Mouse (Mus musculus) bone marrow, adult 2 months (tissue): Measurements from ENCODE around the gene Cdiptos. TPM values are rescaled to one million over a fixed set of nuclear protein-coding genes. Genes with fewer than 3 reads are reported as not detected.

ENCODE experiments used
- H3K27ac ChIP-seq: fragments of 200-500 bp; 2 replicates; pipeline ENCODE4 v1.5.1; 2012; ENCODE audit warnings: low read depth, mild to moderate bottlenecking, control low read depth, inconsistent platforms, low read length; ENCODE audit not compliant: control insufficient read depth, poor library complexity, insufficient read depth
- H3K4me1 ChIP-seq: fragments of 200-500 bp; 2 replicates; pipeline ENCODE4 v1.6.1; 2011; ENCODE audit warnings: low read length; ENCODE audit not compliant: control insufficient read depth, insufficient read depth
- H3K4me3 ChIP-seq: fragments of 200-500 bp; replicated peaks from 2 replicates; pipeline ENCODE3; 2011; ENCODE audit warnings: mild to moderate bottlenecking, low read depth, low read length, control low read depth; ENCODE audit not compliant: control insufficient read depth
- CTCF ChIP-seq: fragments of 200-500 bp; IDR thresholded peaks from 2 replicates; pipeline ENCODE4 v1.5.1; 2011; ENCODE audit warnings: low read length, control low read depth; ENCODE audit not compliant: control insufficient read depth, insufficient read depth
- POLR2A ChIP-seq: fragments of 200-500 bp; IDR thresholded peaks from 2 replicates; pipeline ENCODE4 v1.6.1; 2011; ENCODE audit warnings: low read depth, mild to moderate bottlenecking, control low read depth, low read length, borderline replicate concordance; ENCODE audit not compliant: control insufficient read depth
- WGBS: fragments of 180-500 bp; shearing (Covaris S2); methylation state at CpG from one replicate; pipeline ENCODE4 v1.1.7; 2018; 5-methylcytosine and 5-hydroxymethylcytosine counted together
- polyA plus RNA-seq: library from polyadenylated mRNA; stranded (reverse); fragments of >200 nt; gene quantifications from 2 replicates; pipeline ENCODE4 v1.2.4, GENCODE M21; 2011; ENCODE audit warnings: low replicate concordance; ENCODE audit not compliant: missing spikeins, insufficient read depth, insufficient read length

Gene Cdiptos
- polyA plus RNA-seq, 1 experiment = 2.3 TPM

GRCm38 (mm10) chr7:126975493-126975892 lies 405 bp downstream of the Cdiptos start:
- peaks cover 2% of the 10 kb centered on the region; the same call in 1 of the 2 replicates for H3K4me1 ChIP-seq
- H3K27ac ChIP-seq = peak overlapping the region; percentile 96; the same call in 1 of the 2 replicates
- no peak for TF ChIP-seq CTCF
- no peak for TF ChIP-seq POLR2A
- 1% methylated on average over 8 of the region's 8 CpGs for WGBS
- peak overlapping the region; percentile 87 for H3K4me3 ChIP-seq

DNA sequence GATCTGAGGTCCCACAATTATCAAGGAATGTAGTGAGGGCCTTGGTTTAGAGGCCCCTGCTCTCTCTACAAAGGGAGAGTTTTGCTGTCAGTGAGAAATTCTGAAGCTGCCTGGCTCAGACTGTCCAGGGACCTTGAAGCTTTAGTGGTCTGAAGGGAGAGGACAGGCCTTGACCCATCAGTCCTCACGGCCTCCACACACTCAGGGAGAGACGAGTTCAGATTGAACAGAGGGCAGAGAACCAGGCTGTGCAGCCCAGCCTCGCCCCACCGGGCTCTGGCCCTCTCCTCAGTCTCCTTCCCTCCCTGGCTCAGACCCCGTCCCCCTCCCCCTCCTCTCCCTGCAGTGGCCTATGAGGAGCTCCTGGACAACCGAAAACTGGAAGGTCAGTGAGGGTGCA lies 8.5 kb downstream of the Cdiptos start:
- 78% methylated on average over 6 of the region's 6 CpGs for WGBS
- Histone ChIP-seq H3K4me3 (no peak overlapping the region), H3K4me1 (no peaks in the 10 kb centered on the region; the same call in 1 of the 2 replicates), H3K27ac (no peak overlapping the region)
- TF ChIP-seq POLR2A (no peak), CTCF (no peak)

- no peak overlapping the region for H3K27ac ChIP-seq
- 27% methylated on average over 3 of the region's 3 CpGs for WGBS
Measured at GRCm38 (mm10) chr7:126965568-126965967, 10.3 kb downstream of the Cdiptos start.

GRCm38 (mm10) chr7:126963548-126964286 lies 12.2 kb downstream of the Cdiptos start:
- 32% methylated on average over 19 of the region's 19 CpGs for WGBS
- peaks cover 2% of the 10 kb centered on the region for H3K4me1 ChIP-seq
- no peak overlapping the region for H3K27ac ChIP-seq
- H3K4me3 ChIP-seq = no peak overlapping the region
- TF ChIP-seq CTCF = peak; percentile 43
- TF ChIP-seq POLR2A = no peak

More at GRCm38 (mm10) chr7:126965568-126965967, 10.3 kb downstream of the Cdiptos start:
- no peak overlapping the region for H3K4me3 ChIP-seq
- no peak for TF ChIP-seq POLR2A
- no peak for TF ChIP-seq CTCF
- no peaks in the 10 kb centered on the region; the same call in 1 of the 2 replicates for H3K4me1 ChIP-seq

- 82% methylated on average over 4 of the region's 4 CpGs for WGBS
- TF ChIP-seq CTCF = no peak
- no peak for TF ChIP-seq POLR2A
- H3K4me3 ChIP-seq = no peak overlapping the region
- H3K4me1 ChIP-seq = peaks cover 2% of the 10 kb centered on the region
- no peak overlapping the region for H3K27ac ChIP-seq
Measured at GRCm38 (mm10) chr7:126961965-126962364, 13.9 kb downstream of the Cdiptos start.

GRCm38 (mm10) chr7:126961095-126961494 lies 14.8 kb downstream of the Cdiptos start:
- H3K4me3 ChIP-seq = no peak overlapping the region
- no peak for TF ChIP-seq CTCF
- no peak for TF ChIP-seq POLR2A
- no peak overlapping the region for H3K27ac ChIP-seq
- peaks cover 2% of the 10 kb centered on the region for H3K4me1 ChIP-seq
- WGBS = 89% methylated on average over 5 of the region's 5 CpGs

- no peak for TF ChIP-seq CTCF
- no peak for TF ChIP-seq POLR2A
- Histone ChIP-seq H3K27ac (no peak overlapping the region), H3K4me3 (no peak overlapping the region), H3K4me1 (peaks cover 2% of the 10 kb centered on the region)
- WGBS = 46% methylated on average over 9 of the region's 9 CpGs
Measured at GRCm38 (mm10) chr7:126959780-126960179, 16.1 kb downstream of the Cdiptos start.

- TF ChIP-seq CTCF = no peak
- TF ChIP-seq POLR2A = no peak
- 22% methylated on average over 3 of the region's 3 CpGs for WGBS
- H3K4me3 ChIP-seq = no peak overlapping the region
Measured at GRCm38 (mm10) chr7:126955125-126955524, 20.8 kb downstream of the Cdiptos start.

More at GRCm38 (mm10) chr7:126955125-126955524, 20.8 kb downstream of the Cdiptos start:
- Histone ChIP-seq H3K4me1 (peaks cover 2% of the 10 kb centered on the region), H3K27ac (no peak overlapping the region)
